Mouse (Mus musculus): ENCODE results near the gene Dct. TPM values are rescaled to one million over a fixed set of nuclear protein-coding genes. Genes with fewer than 3 reads are reported as not detected.

Dct gene
- polyA plus RNA-seq, 1 experiment from 2014 or later, result 1.1 TPM

Other genes with a start within 250 kb of the Dct start
- gene Tgds, start 80.5 kb upstream of the Dct start, polyA plus RNA-seq (2015; fragmentation: Nextera tagmentation; extraction: Ambion mirVana), result 19.6 and 21.3 TPM in 2 replicates
- gene Gpr180, start 84.9 kb upstream of the Dct start, polyA plus RNA-seq (2015; fragmentation: Nextera tagmentation; extraction: Ambion mirVana), result 36.2 and 39.8 TPM in 2 replicates
- gene Sox21, start 184.8 kb upstream of the Dct start, polyA plus RNA-seq (2015; fragmentation: Nextera tagmentation; extraction: Ambion mirVana), result 6.7 and 6.9 TPM in 2 replicates
- not detected in 2 replicates for gene Gm9376, start 214.7 kb upstream of the Dct start, polyA plus RNA-seq (2015; fragmentation: Nextera tagmentation; extraction: Ambion mirVana)